Mouse (Mus musculus) stomach, postnatal 0 days (tissue): ENCODE data around the gene Saxo2.

Experiments used
- CTCF ChIP-seq: IDR thresholded peaks from 2 replicates; pipeline ENCODE4 v1.5.1; 2016; ENCODE audit warnings: antibody characterized with exemption, low read depth, mild to moderate bottlenecking, moderate library complexity
- EP300 ChIP-seq: optimal IDR thresholded peaks from 2 replicates; pipeline ENCODE3; 2016; ENCODE audit warnings: antibody characterized with exemption

DNA sequence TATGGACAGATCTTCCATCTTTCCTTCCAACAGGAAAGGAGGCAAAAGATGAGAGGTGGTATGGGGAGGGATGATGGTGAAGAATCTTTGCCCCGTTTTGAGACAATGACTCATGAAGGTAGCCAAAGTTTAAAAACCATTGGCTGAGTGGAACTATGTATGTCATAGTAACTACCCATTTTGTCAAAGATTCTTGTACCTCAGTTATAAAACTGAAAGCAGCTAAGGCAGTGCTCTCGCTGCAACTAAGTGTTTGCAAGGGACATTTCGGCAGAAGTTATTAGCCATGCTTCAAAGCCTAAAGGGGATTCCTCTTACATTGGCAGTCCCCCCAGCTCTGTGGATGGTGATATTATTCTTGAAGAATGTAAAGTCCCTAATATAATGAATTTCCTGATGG is 1.1 kb downstream of the Saxo2 start:
- no peak for TF ChIP-seq CTCF
- TF ChIP-seq EP300, result no peak
